In genomic region chr12:81630915-81631660, GRCm38 (mm10) we compare ENCODE assay signal across 8 mouse cellular contexts. TPM values are rescaled to one million over a fixed set of nuclear protein-coding genes. Genes with fewer than 3 reads are reported as not detected.
DNase-seq lines count a peak whose midpoint lies in the region; ATAC-seq and TF ChIP-seq lines count a peak whose summit lies in the region.

TSS of gene Ttc9 (plus strand) at chr12:81631249.

- intact Hi-C loops in heart, postnatal 14 days (cut with DNase I) = loop anchor here (5.0 kb wide), 1 partner anchor 66 kb away; no protein-coding TSS in a partner anchor

- DNase-seq in ES-E14 (ENCODE audit: low read depth, low spot score) = peak; percentile 55
- DNase-seq in heart, postnatal 14 days = peak; percentile 35 to 43
- peak; percentile 59 to 63 for DNase-seq in layer of hippocampus, postnatal 36 days
- peak; percentile 69 for DNase-seq in lung, postnatal 0 days (ENCODE audit: low spot score)
- peak; percentile 71 for DNase-seq in right cerebral cortex, postnatal 25 days
- no peak for DNase-seq in thymus, postnatal 0 days (ENCODE audit: low spot score)

- H3K9ac ChIP-seq in ES-E14 (ENCODE audit: insufficient read depth, low read depth, low read length, poor library complexity, severe bottlenecking) = peak within 1 kb of the TSS; percentile 75
- H3K9ac ChIP-seq in lung, postnatal 0 days (replicated peaks; ENCODE audit: low read depth) = peak within 1 kb of the TSS; percentile 34

- no peak for TF ChIP-seq CTCF in bone marrow macrophage, adult 2 months (IDR thresholded peaks at IDR 0.05; ENCODE audit: low read depth, low read length)
- TF ChIP-seq CTCF in embryonic fibroblast, embryonic 13.5 days (IDR thresholded peaks at IDR 0.05; ENCODE audit: borderline replicate concordance, insufficient read depth, low read length) = no peak
- TF ChIP-seq CTCF in lung, postnatal 0 days (IDR thresholded peaks at IDR 0.05) = no peak

- no peaks in the 10 kb centered on the region for H3K9me3 ChIP-seq in ES-E14 (ENCODE audit: control insufficient read depth, insufficient read depth, low read depth, low read length)
- H3K9me3 ChIP-seq in lung, postnatal 0 days (ENCODE audit: low read length) = no peaks in the 10 kb centered on the region

- peaks cover 29% of the 10 kb centered on the region for H3K27me3 ChIP-seq in lung, postnatal 0 days (replicated peaks; ENCODE audit: insufficient read depth, low read length)

- H3K36me3 ChIP-seq in ES-E14 (ENCODE audit: control insufficient read depth, insufficient read depth, low read length, poor library complexity, severe bottlenecking) = no peaks in the 10 kb centered on the region; the same call in 1 of the 2 replicates
- no peaks in the 10 kb centered on the region for H3K36me3 ChIP-seq in lung, postnatal 0 days (ENCODE audit: insufficient read depth, low read length)

- peak within 1 kb of the TSS; percentile 84 for H3K4me2 ChIP-seq in lung, postnatal 0 days (replicated peaks; ENCODE audit: low read depth, low read length)

- H3K4me1 ChIP-seq in ES-E14 (ENCODE audit: control insufficient read depth in 2 of 2, insufficient read depth in 2 of 2, low read length in 2 of 2, poor library complexity in 1 of 2) = peaks cover 0 to 2% of the 10 kb centered on the region in 2 experiments; a peak in 1 of 4 replicates
- H3K4me1 ChIP-seq in bone marrow macrophage, adult 2 months (ENCODE audit: control insufficient read depth, insufficient read depth, low read length) = peaks cover 3% of the 10 kb centered on the region; the same call in 1 of the 2 replicates
- no peaks in the 10 kb centered on the region for H3K4me1 ChIP-seq in embryonic fibroblast, embryonic 13.5 days (ENCODE audit: control insufficient read depth, insufficient read depth, low read length)
- H3K4me1 ChIP-seq in lung, postnatal 0 days (ENCODE audit: insufficient read depth, low read depth, low read length) = no peaks in the 10 kb centered on the region; the same call in 1 of the 2 replicates

- ATAC-seq in lung, postnatal 0 days = peak; percentile 84

- 2% methylated on average over 73 of the region's 82 CpGs for WGBS in lung, postnatal 0 days

- peak within 1 kb of the TSS; percentile 83 to 89 for H3K4me3 ChIP-seq in ES-E14 (ENCODE audit: insufficient read depth in 1 of 2, low read depth in 1 of 2, low read length in 2 of 2, poor library complexity in 1 of 2, severe bottlenecking in 1 of 2)
- peak within 1 kb of the TSS; percentile 64 for H3K4me3 ChIP-seq in bone marrow macrophage, adult 2 months (ENCODE audit: insufficient read depth, low read length)
- H3K4me3 ChIP-seq in embryonic fibroblast, embryonic 13.5 days (ENCODE audit: insufficient read depth, low read length) = peak within 1 kb of the TSS; percentile 59
- H3K4me3 ChIP-seq in lung, postnatal 0 days (ENCODE audit: low read depth, low read length) = peak within 1 kb of the TSS; percentile 55

- TF ChIP-seq EP300 in lung, postnatal 0 days (IDR thresholded peaks at IDR 0.05) = no peak

- TF ChIP-seq POLR2A in bone marrow macrophage, adult 2 months (IDR thresholded peaks at IDR 0.05; ENCODE audit: borderline replicate concordance, low read depth, low read length) = no peak
- peak; percentile 51; the same call in 1 of the 2 replicates for TF ChIP-seq POLR2A in embryonic fibroblast, embryonic 13.5 days (IDR thresholded peaks at IDR 0.05; ENCODE audit: low read depth, low read length)

- in situ Hi-C loops in ES-E14 (cut with MboI; ENCODE audit: low sequenced_read_pairs in 2 of 2, unreplicated experiment in 2 of 2) = no loop called here

- H3K27ac ChIP-seq in ES-E14 (ENCODE audit: insufficient read depth, low read depth, low read length, poor library complexity, severe bottlenecking) = no peak within 1 kb of the TSS
- H3K27ac ChIP-seq in bone marrow macrophage, adult 2 months (ENCODE audit: insufficient read depth, low read depth, low read length) = no peak within 1 kb of the TSS
- no peak within 1 kb of the TSS for H3K27ac ChIP-seq in embryonic fibroblast, embryonic 13.5 days (ENCODE audit: insufficient read depth, low read length)
- peak within 1 kb of the TSS; percentile 63 for H3K27ac ChIP-seq in lung, postnatal 0 days (ENCODE audit: low read length)

TF ChIP-seq in ES-E14, 5 proteins besides CTCF, POLR2A, EP300 and RAD21:
- TF ChIP-seq MAFK (IDR thresholded peaks at IDR 0.05; ENCODE audit: insufficient read depth, low read depth, low read length) (no peak), CHD2 (IDR thresholded peaks at IDR 0.05; ENCODE audit: low read depth, low read length) (no peak), ZC3H11A (IDR thresholded peaks at IDR 0.05; ENCODE audit: borderline replicate concordance, low read depth, low read length) (no peak)

RNA-seq across cellular contexts. Expression of gene Ttc9, which starts in this region (rescaled TPM):
- total RNA-seq in ES-E14 (2012; rRNA removed) = 2.4 and 3.5 TPM in 2 replicates
- not detected in 2 replicates for polyA plus RNA-seq in bone marrow macrophage, adult 2 months (2012; ENCODE audit: insufficient read depth, insufficient read length, missing spikeins)
- polyA plus RNA-seq in embryonic fibroblast, embryonic 13.5 days (2011; ENCODE audit: insufficient read length, low read depth, missing spikeins) = 13.0 and 28.3 TPM in 2 replicates
- 1 to 10 TPM; 3.2 to 3.5 TPM for total RNA-seq in heart, postnatal 14 days (2021)
- total RNA-seq in layer of hippocampus, postnatal 36 days (2021) = 10 to 100 TPM; 39.2 to 42.0 TPM
- polyA plus RNA-seq in lung, postnatal 0 days (2015; fragmentation: Nextera tagmentation; extraction: Ambion mirVana) = 13.0 and 17.7 TPM in 2 replicates
- polyA plus RNA-seq in thymus, postnatal 0 days (2015; fragmentation: Nextera tagmentation; extraction: Ambion mirVana) = 0.13 and 0.44 TPM in 2 replicates
